Mouse (Mus musculus) liver, adult 2 months (tissue): ENCODE results near the gene Pir.

Source experiments
- CTCF ChIP-seq: fragments of 200-500 bp; IDR thresholded peaks from 2 replicates; pipeline ENCODE4 v1.5.1; 2011; ENCODE audit warnings: low read depth, low read length, control low read depth
- POLR2A ChIP-seq: fragments of 200-500 bp; IDR thresholded peaks from 2 replicates; pipeline ENCODE4 v1.6.1; 2011; ENCODE audit warnings: low read length, control low read depth; ENCODE audit not compliant: insufficient read depth; ENCODE audit errors: extremely low read depth

GRCm38 (mm10) chrX:164313876-164314275, 44.7 kb downstream of the Pir start:
- TF ChIP-seq CTCF = no peak
- TF ChIP-seq POLR2A = no peak
